Mouse (Mus musculus) stomach, embryonic 14.5 days (tissue): Measurements from ENCODE around the gene Tbc1d24. TPM values are rescaled to one million over a fixed set of nuclear protein-coding genes. Genes with fewer than 3 reads are reported as not detected.
"Not testable (repeated sequence)": the region's sequence is repeated elsewhere in the genome, so short reads cannot be mapped to it uniquely, and the experiment has no call there.

ENCODE experiments used
- ATAC-seq: fragments of 200-750 bp; cut with Nextera tagmentation; 2 replicates; pipeline ENCODE4 v1.8.0; 2017; ENCODE audit warnings: low read depth, moderate TSS enrichment; ENCODE audit not compliant: insufficient number of reproducible peaks, insufficient read depth, low FRiP score
- H3K27ac ChIP-seq: fragments of 300-500 bp; sonication (generic); 2 replicates; pipeline ENCODE4 v1.5.1; 2014; ENCODE audit warnings: mild to moderate bottlenecking, low read length, moderate library complexity, mixed read lengths
- H3K27me3 ChIP-seq: fragments of 300-500 bp; sonication (generic); 2 replicates; pipeline ENCODE4 v1.6.1; 2014; ENCODE audit warnings: low read length, control low read depth, mixed read lengths; ENCODE audit not compliant: control insufficient read depth, insufficient read depth
- H3K36me3 ChIP-seq: fragments of 300-500 bp; sonication (generic); 2 replicates; pipeline ENCODE4 v1.6.1; 2014; ENCODE audit warnings: mild to moderate bottlenecking, control low read depth, low read length, moderate library complexity, mixed read lengths; ENCODE audit not compliant: control insufficient read depth, insufficient read depth
- H3K4me1 ChIP-seq: fragments of 300-500 bp; sonication (generic); 2 replicates; pipeline ENCODE4 v1.6.1; 2014; ENCODE audit warnings: low read length, control low read depth, mixed read lengths; ENCODE audit not compliant: control insufficient read depth, insufficient read depth
- H3K4me2 ChIP-seq: fragments of 300-500 bp; sonication (generic); replicated peaks from 2 replicates; pipeline ENCODE4 v1.6.1; 2014; ENCODE audit warnings: low read depth, low read length, control low read depth
- H3K4me3 ChIP-seq: fragments of 300-500 bp; sonication (generic); 2 replicates; pipeline ENCODE4 v1.5.1; 2014; ENCODE audit warnings: low read depth, low read length, control low read depth
- H3K9ac ChIP-seq: fragments of 300-500 bp; sonication (generic); replicated peaks from 2 replicates; pipeline ENCODE4 v1.6.1; 2014; ENCODE audit warnings: low read depth, mild to moderate bottlenecking, control low read depth, low read length, moderate library complexity, mixed read lengths
- H3K9me3 ChIP-seq: fragments of 300-500 bp; sonication (generic); 2 replicates; pipeline ENCODE4 v1.6.1; 2016; ENCODE audit warnings: low read depth, low read length, control low read depth; ENCODE audit not compliant: control insufficient read depth
- WGBS: fragments of 180-500 bp; shearing (Covaris S2); extraction: QIAGEN DNeasy Blood & Tissue Kit; methylation state at CpG from one replicate; pipeline ENCODE4 v1.1.7; 2014; 5-methylcytosine and 5-hydroxymethylcytosine counted together
- polyA plus RNA-seq: library from polyadenylated mRNA; unstranded; fragments of >200 nt; fragmentation: Nextera tagmentation; extraction: Ambion mirVana; gene quantifications from 2 replicates; pipeline ENCODE4 v1.2.1, GENCODE M21; 2014

Tbc1d24 gene
- polyA plus RNA-seq, 1 experiment from 2014 or later: 6.3 TPM

GRCm38 (mm10) chr17:24140845-24141424 lies 64.4 kb downstream of the Tbc1d24 start:
- ATAC-seq: peak; percentile 35; the same call in 1 of the 2 replicates
- Histone ChIP-seq H3K4me2 (peak overlapping the region; percentile 82), H3K36me3 (no peaks in the 10 kb centered on the region), H3K4me3 (peak overlapping the region; percentile 92), H3K9ac (peak overlapping the region; percentile 97), H3K27me3 (no peaks in the 10 kb centered on the region), H3K27ac (peak overlapping the region; percentile 77), H3K9me3 (no peaks in the 10 kb centered on the region), H3K4me1 (peaks cover 13% of the 10 kb centered on the region)
- WGBS: under 1% methylated on average over 38 of the region's 43 CpGs

GRCm38 (mm10) chr17:24139968-24140367 lies 65.4 kb downstream of the Tbc1d24 start:
- H3K36me3 ChIP-seq: no peaks in the 10 kb centered on the region
- H3K4me1 ChIP-seq: peaks cover 13% of the 10 kb centered on the region
- H3K9me3 ChIP-seq: no peaks in the 10 kb centered on the region
- H3K4me3 ChIP-seq: peak overlapping the region; percentile 92; the same call in 1 of the 2 replicates
- 90% methylated on average over 4 of the region's 4 CpGs for WGBS
- 0 out of 2 replicates have a peak overlapping the region, but pooled peaks have one; percentile 4 for H3K9ac ChIP-seq
- H3K4me2 ChIP-seq: peak overlapping the region; percentile 82
- no peak for ATAC-seq
- H3K27me3 ChIP-seq: no peaks in the 10 kb centered on the region
- no peak overlapping the region for H3K27ac ChIP-seq

GRCm38 (mm10) chr17:24139256-24139655 lies 66.1 kb downstream of the Tbc1d24 start:
- no peak overlapping the region for H3K9ac ChIP-seq
- WGBS: 84% methylated on average over 3 of the region's 3 CpGs
- H3K9me3 ChIP-seq: no peaks in the 10 kb centered on the region
- H3K36me3 ChIP-seq: no peaks in the 10 kb centered on the region
- H3K27ac ChIP-seq: no peak overlapping the region
- no peak overlapping the region for H3K4me3 ChIP-seq
- H3K27me3 ChIP-seq: no peaks in the 10 kb centered on the region
- H3K4me1 ChIP-seq: peaks cover 13% of the 10 kb centered on the region
- H3K4me2 ChIP-seq: no peak overlapping the region
- no peak for ATAC-seq

DNA sequence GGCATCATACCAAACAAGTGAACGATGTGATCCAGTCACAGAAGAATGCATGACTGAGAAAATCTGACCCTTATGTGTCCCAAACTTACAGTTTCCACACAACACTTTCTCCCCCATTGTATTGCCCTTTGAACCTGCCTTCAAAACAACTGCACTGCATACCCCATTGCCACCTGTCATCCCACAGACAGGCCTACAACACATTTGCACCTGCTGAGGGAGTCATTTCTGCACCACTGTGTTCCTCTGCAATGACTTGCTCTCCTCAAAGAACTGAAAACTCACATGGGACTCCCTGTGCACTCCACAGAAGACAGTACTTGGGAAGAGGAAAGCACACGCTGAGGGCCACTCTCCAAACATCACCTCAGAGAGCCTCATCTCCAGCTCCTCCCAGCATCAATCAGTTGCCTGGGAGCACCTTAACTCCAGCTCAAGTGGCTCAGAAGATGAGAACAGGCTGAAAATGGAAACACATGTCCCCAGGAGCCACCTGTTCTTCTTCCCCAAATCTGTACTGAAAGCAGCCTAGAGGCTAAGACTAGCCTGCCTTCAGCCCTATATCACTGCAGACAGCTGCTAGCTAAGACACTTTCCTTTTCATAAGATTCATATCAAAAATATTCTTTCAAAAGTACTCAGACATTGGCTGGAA lies 68.0 kb downstream of the Tbc1d24 start:
- Histone ChIP-seq H3K36me3 (no peaks in the 10 kb centered on the region), H3K4me1 (peaks cover 13% of the 10 kb centered on the region), H3K9me3 (no peaks in the 10 kb centered on the region), H3K9ac (no peak overlapping the region), H3K27me3 (no peaks in the 10 kb centered on the region), H3K4me2 (no peak overlapping the region), H3K27ac (no peak overlapping the region), H3K4me3 (no peak overlapping the region)
- 63% methylated on average over 2 of the region's 2 CpGs for WGBS
- no peak for ATAC-seq

GRCm38 (mm10) chr17:24134062-24134461 lies 71.3 kb downstream of the Tbc1d24 start:
- Histone ChIP-seq H3K4me1 (0 out of 2 replicates have a peak, but pooled peaks cover 3% of the 10 kb centered on the region), H3K4me2 (no peak overlapping the region), H3K9me3 (no peaks in the 10 kb centered on the region), H3K27me3 (no peaks in the 10 kb centered on the region), H3K27ac (no peak overlapping the region), H3K9ac (no peak overlapping the region), H3K36me3 (no peaks in the 10 kb centered on the region), H3K4me3 (no peak overlapping the region)
- ATAC-seq: no peak

DNA sequence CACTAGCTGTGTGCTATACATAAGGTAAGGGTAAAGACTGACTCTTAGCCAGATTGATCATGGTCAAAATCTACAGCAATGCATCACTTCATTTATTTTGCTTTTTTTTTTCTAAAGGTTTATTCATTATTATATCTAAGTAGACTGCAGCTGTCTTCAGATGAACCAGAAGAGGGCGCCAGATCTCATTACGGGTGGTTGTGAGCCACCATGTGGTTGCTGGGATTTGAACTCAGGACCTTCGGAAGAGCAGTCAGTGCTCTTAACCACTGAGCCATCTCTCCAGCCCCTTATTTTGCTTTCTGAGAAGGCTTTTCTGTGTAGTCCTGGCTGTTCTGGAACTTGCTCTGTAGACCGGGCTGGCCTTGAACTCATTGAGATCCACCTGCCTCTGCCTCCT lies 72.4 kb downstream of the Tbc1d24 start:
- not testable (repeated sequence) for H3K4me1 ChIP-seq, ATAC-seq, H3K4me3 ChIP-seq, H3K27ac ChIP-seq, H3K4me2 ChIP-seq, H3K36me3 ChIP-seq, H3K9ac ChIP-seq, H3K27me3 ChIP-seq, H3K9me3 ChIP-seq
- WGBS: 89% methylated on average over 4 of the region's 4 CpGs

- no peak overlapping the region for H3K27ac ChIP-seq
- no peak overlapping the region for H3K4me2 ChIP-seq
- H3K36me3 ChIP-seq: no peaks in the 10 kb centered on the region
- ATAC-seq: no peak
- no peaks in the 10 kb centered on the region for H3K9me3 ChIP-seq
- no peaks in the 10 kb centered on the region for H3K4me1 ChIP-seq
- H3K27me3 ChIP-seq: no peaks in the 10 kb centered on the region
- 82% methylated on average over 3 of the region's 3 CpGs for WGBS
- H3K4me3 ChIP-seq: no peak overlapping the region
- no peak overlapping the region for H3K9ac ChIP-seq
Observed at GRCm38 (mm10) chr17:24131570-24131969, 73.8 kb downstream of the Tbc1d24 start.

DNA sequence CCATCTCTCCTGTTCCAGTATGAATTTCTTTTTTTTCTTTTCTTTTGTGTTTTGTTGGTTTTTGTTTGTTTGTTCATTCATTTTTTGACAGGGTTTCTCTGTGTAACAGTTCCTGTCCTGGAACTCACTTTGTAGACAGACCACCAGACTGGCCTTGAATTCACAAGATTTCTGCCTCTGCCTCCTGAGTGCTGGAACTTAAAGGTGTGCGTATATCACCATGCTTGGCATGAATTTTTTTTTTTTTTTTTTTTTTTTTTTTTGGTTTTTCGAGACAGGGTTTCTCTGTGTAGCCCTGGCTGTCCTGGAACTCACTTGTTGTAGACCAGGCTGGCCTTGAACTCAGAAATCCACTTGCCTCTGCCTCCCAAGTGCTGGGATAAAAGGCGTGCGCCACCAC lies 76.1 kb downstream of the Tbc1d24 start:
- not testable (repeated sequence) for H3K4me3 ChIP-seq, H3K4me2 ChIP-seq, H3K27me3 ChIP-seq, H3K27ac ChIP-seq, ATAC-seq, H3K4me1 ChIP-seq, H3K36me3 ChIP-seq, H3K9ac ChIP-seq, H3K9me3 ChIP-seq
- 84% methylated on average over 4 of the region's 4 CpGs for WGBS

DNA sequence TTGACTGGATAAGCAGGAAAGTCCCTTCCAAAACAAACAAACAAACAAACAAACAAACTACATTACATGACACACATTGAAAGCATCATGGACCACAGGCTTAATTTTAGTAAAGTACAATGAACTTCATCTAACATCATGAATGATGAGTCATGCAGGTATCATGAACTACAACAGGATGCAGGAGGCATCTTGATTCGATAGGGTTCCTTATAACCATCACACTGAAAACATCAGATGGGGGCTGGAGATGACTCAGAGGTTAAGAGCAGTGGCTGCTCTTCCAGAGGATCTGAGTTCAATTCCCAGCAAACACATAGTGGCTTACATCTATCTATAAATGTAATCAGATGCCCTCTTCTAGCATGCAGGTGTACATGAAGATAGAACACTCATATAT lies 77.8 kb downstream of the Tbc1d24 start:
- no peak for ATAC-seq
- H3K27me3 ChIP-seq: no peaks in the 10 kb centered on the region
- H3K9ac ChIP-seq: no peak overlapping the region
- no peak overlapping the region for H3K4me2 ChIP-seq
- no peaks in the 10 kb centered on the region for H3K9me3 ChIP-seq
- H3K27ac ChIP-seq: no peak overlapping the region
- H3K4me3 ChIP-seq: no peak overlapping the region
- WGBS: 86% methylated on average over 1 of the region's 1 CpGs
- H3K36me3 ChIP-seq: no peaks in the 10 kb centered on the region
- no peaks in the 10 kb centered on the region for H3K4me1 ChIP-seq
